Mouse (Mus musculus): ENCODE results near the gene Gm10401.

DNA sequence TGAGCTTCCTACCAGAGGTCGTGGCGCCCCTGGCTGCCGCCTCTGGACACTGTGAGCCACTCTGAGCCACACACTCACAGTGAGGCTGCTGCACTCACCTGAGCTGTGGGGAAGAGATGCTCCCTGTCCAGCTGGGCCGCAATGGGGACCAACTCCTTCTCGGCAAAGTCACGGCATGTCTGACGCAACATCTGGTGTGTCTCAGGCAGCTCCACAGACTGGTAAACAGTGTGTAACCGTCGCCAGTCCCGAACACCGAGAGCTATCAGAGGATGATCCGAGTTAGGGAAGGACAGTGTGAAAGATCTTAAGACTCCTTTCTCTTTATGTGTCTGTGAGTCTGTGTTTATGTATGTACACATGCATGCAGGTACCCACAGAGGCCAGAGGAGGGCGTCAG lies 19.4 kb upstream of the Gm10401 start:
- TF ChIP-seq CTCF (conservative IDR thresholded peaks at IDR 0.05; ENCODE audit: low read length) = no peak; the same call in 1 of the 2 replicates
- TF ChIP-seq POU5F1 (IDR thresholded peaks at IDR 0.05; ENCODE audit: borderline replicate concordance, low read length) = no peak
- TF ChIP-seq NANOG (IDR thresholded peaks at IDR 0.05; ENCODE audit: borderline replicate concordance, low read length) = no peak
